Mouse (Mus musculus): Measurements from ENCODE around the gene Ptpre. TPM values are rescaled to one million over a fixed set of nuclear protein-coding genes. Genes with fewer than 3 reads are reported as not detected.

Ptpre gene
- polyA plus RNA-seq, 1 experiment from 2014 or later: 3.1 TPM

DNA sequence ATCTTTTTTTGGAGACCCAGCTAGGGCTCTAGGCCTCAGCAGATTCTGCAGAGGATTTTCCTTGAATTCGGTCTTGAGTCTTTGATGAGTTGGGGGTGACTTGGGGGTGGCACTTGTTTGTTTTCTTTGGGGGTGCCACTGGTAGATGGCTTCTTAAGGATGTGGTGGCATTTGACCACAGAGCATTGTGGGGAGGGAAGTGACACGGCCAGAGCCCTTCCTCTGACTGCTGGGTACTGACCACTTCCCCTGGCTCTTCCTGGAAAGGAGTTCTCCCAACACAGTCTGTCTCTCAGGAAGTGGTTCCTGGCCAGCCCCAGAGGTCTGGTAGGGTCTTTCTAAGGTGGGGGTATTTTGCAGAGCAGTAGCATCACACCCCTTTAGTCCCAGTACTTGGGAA, 54.2 kb downstream of the Ptpre start:
- H3K9me3 ChIP-seq (ENCODE audit: control insufficient read depth, low read length): no peaks in the 10 kb centered on the region
- H3K4me1 ChIP-seq (ENCODE audit: control insufficient read depth in 2 of 2, insufficient read depth in 2 of 2, low read length in 2 of 2): peaks cover 11 to 15% of the 10 kb centered on the region in 2 experiments
- H3K27ac ChIP-seq (replicated peaks in 1 of 2; ENCODE audit: control insufficient read depth in 1 of 2, insufficient read depth in 1 of 2, low read depth in 2 of 2, low read length in 2 of 2): no peak overlapping the region
- no peak overlapping the region for H3K4me3 ChIP-seq (ENCODE audit: control insufficient read depth in 1 of 2, insufficient read depth in 1 of 2, low read depth in 1 of 2, low read length in 2 of 2)
- peaks cover 13% of the 10 kb centered on the region for H3K27me3 ChIP-seq (ENCODE audit: control insufficient read depth, insufficient read depth, low read length)
- ATAC-seq (ENCODE audit: insufficient number of reproducible peaks, insufficient read depth, low FRiP score, low read depth): no peak
- no peak overlapping the region for H3K4me2 ChIP-seq (ENCODE audit: low read length)
- WGBS: 73% methylated on average over 2 of the region's 2 CpGs
- no peak overlapping the region for H3K9ac ChIP-seq (ENCODE audit: low read length)
- H3K36me3 ChIP-seq (ENCODE audit: control insufficient read depth, insufficient read depth, low read length): no peaks in the 10 kb centered on the region

DNA sequence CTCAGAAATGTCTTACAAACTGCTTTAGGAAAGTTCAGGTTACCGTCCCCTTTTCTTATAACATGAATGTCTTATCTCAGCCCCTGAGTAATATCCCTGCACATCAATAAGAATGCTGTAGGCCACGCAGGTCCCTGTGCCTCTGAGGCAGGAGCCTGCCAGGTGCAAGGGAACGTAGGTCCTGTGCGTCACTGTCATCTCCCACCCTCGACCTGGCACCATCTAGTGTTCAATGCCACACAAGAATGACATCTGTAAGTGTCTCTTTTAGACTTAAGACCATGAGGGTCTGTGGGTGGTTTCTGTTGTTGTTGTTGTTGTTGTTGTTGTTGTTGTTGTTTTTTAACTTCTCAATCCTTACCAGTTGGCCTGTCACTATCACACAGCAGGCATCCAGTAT, 56.0 kb downstream of the Ptpre start:
- Histone ChIP-seq H3K36me3 (ENCODE audit: control insufficient read depth, insufficient read depth, low read length) (no peaks in the 10 kb centered on the region), H3K4me3 (ENCODE audit: control insufficient read depth in 1 of 2, insufficient read depth in 1 of 2, low read depth in 1 of 2, low read length in 2 of 2) (no peak overlapping the region), H3K4me1 (ENCODE audit: control insufficient read depth in 2 of 2, insufficient read depth in 2 of 2, low read length in 2 of 2) (peaks cover 25 to 29% of the 10 kb centered on the region in 2 experiments), H3K9me3 (ENCODE audit: control insufficient read depth, low read length) (no peaks in the 10 kb centered on the region), H3K9ac (ENCODE audit: low read length) (no peak overlapping the region), H3K27ac (replicated peaks in 1 of 2; ENCODE audit: control insufficient read depth in 1 of 2, insufficient read depth in 1 of 2, low read depth in 2 of 2, low read length in 2 of 2) (no peak overlapping the region), H3K27me3 (ENCODE audit: control insufficient read depth, insufficient read depth, low read length) (peaks cover 13% of the 10 kb centered on the region), H3K4me2 (ENCODE audit: low read length) (no peak overlapping the region)
- no peak for ATAC-seq (ENCODE audit: insufficient number of reproducible peaks, insufficient read depth, low FRiP score, low read depth)
- 68% methylated on average over 5 of the region's 5 CpGs for WGBS

DNA sequence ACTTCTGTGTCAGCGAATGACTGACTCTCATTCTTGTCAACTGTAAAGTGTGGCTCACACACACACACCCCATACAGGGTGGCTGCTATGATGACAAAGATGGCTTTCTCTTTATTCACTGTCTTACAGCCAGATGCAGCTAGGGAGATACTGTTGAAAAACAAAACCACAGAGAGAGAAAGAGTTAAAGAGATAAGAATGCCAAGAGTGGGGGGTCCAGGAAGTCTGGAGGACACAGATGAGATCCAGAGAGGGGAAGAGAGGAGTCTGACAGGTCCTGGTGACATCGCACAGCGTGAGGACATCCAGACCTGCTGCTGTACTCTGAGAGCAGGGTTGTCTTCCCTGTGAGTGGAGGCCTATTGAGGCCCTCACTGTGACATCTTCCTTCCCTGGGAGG, 56.5 kb downstream of the Ptpre start:
- 33% methylated on average over 3 of the region's 3 CpGs for WGBS
- Histone ChIP-seq H3K9me3 (ENCODE audit: control insufficient read depth, low read length) (no peaks in the 10 kb centered on the region), H3K4me3 (ENCODE audit: control insufficient read depth in 1 of 2, insufficient read depth in 1 of 2, low read depth in 1 of 2, low read length in 2 of 2) (no peak overlapping the region), H3K27ac (replicated peaks in 1 of 2; ENCODE audit: control insufficient read depth in 1 of 2, insufficient read depth in 1 of 2, low read depth in 2 of 2, low read length in 2 of 2) (no peak overlapping the region), H3K9ac (ENCODE audit: low read length) (no peak overlapping the region), H3K4me1 (ENCODE audit: control insufficient read depth in 2 of 2, insufficient read depth in 2 of 2, low read length in 2 of 2) (peaks cover 29 to 35% of the 10 kb centered on the region in 2 experiments), H3K4me2 (ENCODE audit: low read length) (no peak overlapping the region), H3K27me3 (ENCODE audit: control insufficient read depth, insufficient read depth, low read length) (peaks cover 13% of the 10 kb centered on the region), H3K36me3 (ENCODE audit: control insufficient read depth, insufficient read depth, low read length) (no peaks in the 10 kb centered on the region)
- ATAC-seq (ENCODE audit: insufficient number of reproducible peaks, insufficient read depth, low FRiP score, low read depth): no peak

DNA sequence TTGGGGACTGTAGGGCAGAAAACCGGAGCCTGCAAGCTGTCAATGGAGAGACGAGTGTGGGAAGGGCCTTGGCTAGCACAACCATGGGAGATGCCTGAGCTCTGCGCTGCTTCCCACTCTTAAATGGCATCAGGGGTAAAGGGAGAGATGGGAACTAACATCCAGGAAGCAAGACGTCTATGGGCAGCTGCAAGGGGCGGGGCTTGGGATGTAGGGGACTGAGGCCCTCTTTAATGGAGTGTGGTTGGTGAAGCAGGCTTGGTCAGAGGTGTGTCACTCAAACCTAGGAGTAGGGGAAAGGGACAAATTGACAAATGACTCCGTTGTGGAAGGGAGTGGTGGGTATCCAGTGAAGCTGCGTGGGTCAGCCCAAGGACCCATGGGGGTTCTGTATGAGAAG, 57.4 kb downstream of the Ptpre start:
- no peak overlapping the region for H3K4me2 ChIP-seq (ENCODE audit: low read length)
- H3K4me1 ChIP-seq (ENCODE audit: control insufficient read depth in 2 of 2, insufficient read depth in 2 of 2, low read length in 2 of 2): peaks cover 29 to 35% of the 10 kb centered on the region in 2 experiments
- no peak overlapping the region for H3K27ac ChIP-seq (replicated peaks in 1 of 2; ENCODE audit: control insufficient read depth in 1 of 2, insufficient read depth in 1 of 2, low read depth in 2 of 2, low read length in 2 of 2)
- H3K36me3 ChIP-seq (ENCODE audit: control insufficient read depth, insufficient read depth, low read length): no peaks in the 10 kb centered on the region
- no peaks in the 10 kb centered on the region for H3K9me3 ChIP-seq (ENCODE audit: control insufficient read depth, low read length)
- H3K9ac ChIP-seq (ENCODE audit: low read length): no peak overlapping the region
- ATAC-seq (ENCODE audit: insufficient number of reproducible peaks, insufficient read depth, low FRiP score, low read depth): no peak
- no peak overlapping the region for H3K4me3 ChIP-seq (ENCODE audit: control insufficient read depth in 1 of 2, insufficient read depth in 1 of 2, low read depth in 1 of 2, low read length in 2 of 2)
- 55% methylated on average over 7 of the region's 7 CpGs for WGBS
- H3K27me3 ChIP-seq (ENCODE audit: control insufficient read depth, insufficient read depth, low read length): peaks cover 16% of the 10 kb centered on the region

DNA sequence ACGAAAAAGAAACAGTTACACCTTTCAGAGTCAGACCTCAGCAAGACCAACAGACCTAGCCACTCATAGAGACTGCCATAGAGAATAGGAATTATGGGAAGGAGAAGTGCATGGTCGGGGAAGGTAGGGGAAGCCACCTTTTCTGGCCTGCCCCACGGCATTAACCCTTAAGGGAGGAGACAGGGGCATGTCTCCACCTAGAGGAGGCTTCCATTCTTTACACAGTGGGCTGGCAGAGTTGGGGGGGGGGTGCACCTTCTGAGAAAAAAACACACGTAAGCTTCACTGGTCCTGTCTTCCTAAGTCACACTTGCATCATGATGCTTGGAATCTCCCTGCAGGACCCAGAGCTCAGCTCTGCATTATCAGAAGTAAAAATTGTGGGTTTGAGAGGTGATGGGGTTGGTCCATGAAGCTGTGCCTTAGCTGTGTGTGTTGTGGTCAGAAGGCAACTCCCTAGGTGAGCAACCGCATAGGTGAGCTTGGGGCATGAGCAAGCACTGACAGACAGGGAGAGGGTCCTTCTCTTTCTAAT, 58.4 kb downstream of the Ptpre start:
- Histone ChIP-seq H3K9ac (ENCODE audit: low read length) (no peak overlapping the region), H3K27ac (replicated peaks in 1 of 2; ENCODE audit: control insufficient read depth in 1 of 2, insufficient read depth in 1 of 2, low read depth in 2 of 2, low read length in 2 of 2) (no peak overlapping the region), H3K4me1 (ENCODE audit: control insufficient read depth in 2 of 2, insufficient read depth in 2 of 2, low read length in 2 of 2) (peaks cover 29 to 35% of the 10 kb centered on the region in 2 experiments), H3K36me3 (ENCODE audit: control insufficient read depth, insufficient read depth, low read length) (no peaks in the 10 kb centered on the region), H3K4me3 (ENCODE audit: control insufficient read depth in 1 of 2, insufficient read depth in 1 of 2, low read depth in 1 of 2, low read length in 2 of 2) (no peak overlapping the region), H3K27me3 (ENCODE audit: control insufficient read depth, insufficient read depth, low read length) (peaks cover 17% of the 10 kb centered on the region), H3K9me3 (ENCODE audit: control insufficient read depth, low read length) (no peaks in the 10 kb centered on the region), H3K4me2 (ENCODE audit: low read length) (no peak overlapping the region)
- no peak for ATAC-seq (ENCODE audit: insufficient number of reproducible peaks, insufficient read depth, low FRiP score, low read depth)
- WGBS: 49% methylated on average over 5 of the region's 5 CpGs

DNA sequence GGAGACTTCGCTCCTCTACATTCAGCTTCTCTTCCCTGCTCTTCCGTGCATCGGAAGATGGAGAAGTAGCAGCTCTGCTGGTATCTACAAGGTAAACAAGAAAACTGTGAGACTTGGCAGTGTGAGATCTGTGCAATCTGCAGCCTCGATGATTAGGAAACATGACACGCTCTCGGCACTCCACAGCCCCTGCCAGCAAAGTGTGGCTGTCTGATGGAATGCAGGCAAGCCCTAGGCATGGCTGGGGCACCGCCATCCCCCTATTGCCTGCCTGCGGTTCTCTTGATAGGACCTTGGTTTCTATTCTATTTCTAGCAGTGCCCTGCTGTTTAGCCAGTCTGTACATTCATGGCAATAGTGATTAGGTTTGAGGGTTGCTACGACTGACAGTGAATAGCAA, 59.7 kb downstream of the Ptpre start:
- ATAC-seq (ENCODE audit: insufficient number of reproducible peaks, insufficient read depth, low FRiP score, low read depth): peak; percentile 71; the same call in 1 of the 2 replicates
- Histone ChIP-seq H3K4me3 (ENCODE audit: control insufficient read depth in 1 of 2, insufficient read depth in 1 of 2, low read depth in 1 of 2, low read length in 2 of 2) (peak overlapping the region in 1 of 2 experiments; percentile 4; a peak in 1 of 4 replicates), H3K36me3 (ENCODE audit: control insufficient read depth, insufficient read depth, low read length) (no peaks in the 10 kb centered on the region), H3K4me2 (ENCODE audit: low read length) (peak overlapping the region; percentile 51), H3K4me1 (ENCODE audit: control insufficient read depth in 2 of 2, insufficient read depth in 2 of 2, low read length in 2 of 2) (peaks cover 31 to 35% of the 10 kb centered on the region in 2 experiments), H3K27ac (replicated peaks in 1 of 2; ENCODE audit: control insufficient read depth in 1 of 2, insufficient read depth in 1 of 2, low read depth in 2 of 2, low read length in 2 of 2) (peak overlapping the region; percentile 71 to 76), H3K9ac (ENCODE audit: low read length) (no peak overlapping the region; the same call in 1 of the 2 replicates), H3K9me3 (ENCODE audit: control insufficient read depth, low read length) (no peaks in the 10 kb centered on the region), H3K27me3 (ENCODE audit: control insufficient read depth, insufficient read depth, low read length) (peaks cover 17% of the 10 kb centered on the region)
- WGBS: 4% methylated on average over 9 of the region's 9 CpGs

DNA sequence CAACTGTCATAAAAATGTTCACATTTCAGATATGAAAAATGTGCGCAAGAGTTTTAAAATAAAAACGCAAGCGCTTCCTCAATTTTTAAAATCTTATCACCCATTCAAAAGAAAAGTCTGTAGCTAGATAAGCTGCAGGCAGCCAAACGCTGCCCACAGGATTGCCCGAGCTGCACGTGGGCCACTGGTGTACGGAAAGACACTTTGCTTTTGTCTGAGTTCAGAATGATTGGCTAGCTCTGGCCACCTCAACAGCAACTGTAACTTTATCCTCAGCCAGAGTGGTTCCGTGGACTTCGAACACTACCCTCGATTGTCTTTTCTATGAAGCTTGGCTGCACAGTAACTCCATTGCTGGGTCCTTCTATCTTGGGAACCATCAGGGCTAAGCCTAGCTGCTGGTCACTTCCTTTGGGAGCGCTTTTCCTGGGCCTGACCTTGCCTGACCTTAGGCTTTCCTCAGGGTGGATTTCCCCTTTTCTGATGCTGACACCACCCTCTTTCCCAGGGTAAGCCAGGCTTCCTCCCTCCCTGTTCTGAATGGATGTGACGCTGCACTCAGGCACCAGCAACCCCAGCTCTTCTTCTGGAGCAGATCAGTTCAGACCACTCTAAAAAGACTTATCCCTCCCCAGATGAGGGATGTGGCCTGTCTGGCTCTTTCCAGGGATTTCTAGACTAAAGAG, 60.5 kb downstream of the Ptpre start:
- Histone ChIP-seq H3K27ac (replicated peaks in 1 of 2; ENCODE audit: control insufficient read depth in 1 of 2, insufficient read depth in 1 of 2, low read depth in 2 of 2, low read length in 2 of 2) (peak overlapping the region; percentile 62 to 71), H3K4me3 (ENCODE audit: control insufficient read depth in 1 of 2, insufficient read depth in 1 of 2, low read depth in 1 of 2, low read length in 2 of 2) (no peak overlapping the region), H3K9me3 (ENCODE audit: control insufficient read depth, low read length) (no peaks in the 10 kb centered on the region), H3K36me3 (ENCODE audit: control insufficient read depth, insufficient read depth, low read length) (no peaks in the 10 kb centered on the region), H3K27me3 (ENCODE audit: control insufficient read depth, insufficient read depth, low read length) (peaks cover 9% of the 10 kb centered on the region; the same call in 1 of the 2 replicates), H3K4me1 (ENCODE audit: control insufficient read depth in 2 of 2, insufficient read depth in 2 of 2, low read length in 2 of 2) (peaks cover 31 to 41% of the 10 kb centered on the region in 2 experiments), H3K4me2 (ENCODE audit: low read length) (peak overlapping the region; percentile 51), H3K9ac (ENCODE audit: low read length) (peak overlapping the region; percentile 1; the same call in 1 of the 2 replicates)
- WGBS: 40% methylated on average over 12 of the region's 12 CpGs
- ATAC-seq (ENCODE audit: insufficient number of reproducible peaks, insufficient read depth, low FRiP score, low read depth): no peak
